In genomic region chr7:105437979-105438772, GRCm38 (mm10) we compare ENCODE assay signal across 27 mouse cellular contexts. TPM values are rescaled to one million over a fixed set of nuclear protein-coding genes. Genes with fewer than 3 reads are reported as not detected.
A peak's percentile ranks its signal among the peaks of the same experiment; 100 is the strongest.
DNase-seq lines count a peak whose midpoint lies in the region; ATAC-seq and TF ChIP-seq lines count a peak whose summit lies in the region.
"Had no signal": no experiment of that assay in that cellular context is flagged by ENCODE, and none has a peak within 500 bp of the region (broad histone marks: within the 10 kb centered on the region; RNA-seq: fewer than 3 reads in every experiment).

No protein-coding gene starts in this region.

- peak; percentile 45; the same call in 1 of the 2 replicates for ATAC-seq in midbrain, embryonic 16.5 days
- ATAC-seq in midbrain, embryonic 15.5 days (replicated peaks) = no peak
- ATAC-seq: forebrain, embryonic 13.5 days; intestine, embryonic 15.5 days; midbrain, embryonic 13.5 days had no signal

- WGBS in midbrain, embryonic 16.5 days = 85% methylated on average over 7 of the region's 7 CpGs
- 85% methylated on average over 7 of the region's 7 CpGs for WGBS in midbrain, embryonic 15.5 days
- WGBS in olfactory bulb, adult 2 months = 34% methylated on average over 7 of the region's 7 CpGs

- H3K4me3 ChIP-seq in midbrain, embryonic 16.5 days (ENCODE audit: low read depth, low read length) = no peak overlapping the region
- no peak overlapping the region for H3K4me3 ChIP-seq in midbrain, embryonic 15.5 days
- no peak overlapping the region for H3K4me3 ChIP-seq in olfactory bulb, adult 2 months (ENCODE audit: insufficient read depth, low read depth, low read length)
- H3K4me3 ChIP-seq: erythroblast, embryonic 14.5 days; forebrain, embryonic 13.5 days; heart, embryonic 12.5 days; hindbrain, embryonic 15.5 days; intestine, embryonic 15.5 days; limb, embryonic 15.5 days; liver, embryonic 15.5 days; midbrain, embryonic 13.5 days; myocyte had no signal

- TF ChIP-seq POLR2A in olfactory bulb, adult 2 months (IDR thresholded peaks at IDR 0.05; ENCODE audit: insufficient read depth, low read depth, low read length) = no peak

- no peaks in the 10 kb centered on the region for H3K4me1 ChIP-seq in midbrain, embryonic 16.5 days (ENCODE audit: control insufficient read depth, insufficient read depth, low read length)
- no peaks in the 10 kb centered on the region for H3K4me1 ChIP-seq in midbrain, embryonic 15.5 days
- peaks cover 23% of the 10 kb centered on the region for H3K4me1 ChIP-seq in olfactory bulb, adult 2 months (ENCODE audit: control insufficient read depth, insufficient read depth, low read length)
- H3K4me1 ChIP-seq: forebrain, embryonic 13.5 days; hindbrain, embryonic 15.5 days; intestine, embryonic 15.5 days; limb, embryonic 15.5 days; liver, embryonic 15.5 days; midbrain, embryonic 13.5 days had no signal

- H3K27ac ChIP-seq in midbrain, embryonic 16.5 days (ENCODE audit: low read length) = no peak overlapping the region
- no peak overlapping the region for H3K27ac ChIP-seq in midbrain, embryonic 15.5 days
- peak overlapping the region; percentile 72 for H3K27ac ChIP-seq in olfactory bulb, adult 2 months (ENCODE audit: insufficient read depth, low read depth, low read length)
- H3K27ac ChIP-seq: forebrain, embryonic 13.5 days; hindbrain, embryonic 15.5 days; intestine, embryonic 15.5 days; limb, embryonic 15.5 days; liver, embryonic 15.5 days; midbrain, embryonic 13.5 days had no signal

- no peaks in the 10 kb centered on the region; the same call in 1 of the 2 replicates for H3K36me3 ChIP-seq in midbrain, embryonic 16.5 days (ENCODE audit: control insufficient read depth, insufficient read depth, low read length)
- H3K36me3 ChIP-seq in midbrain, embryonic 15.5 days (replicated peaks) = no peaks in the 10 kb centered on the region
- H3K36me3 ChIP-seq: heart, embryonic 12.5 days; hindbrain, embryonic 15.5 days; intestine, embryonic 15.5 days; limb, embryonic 15.5 days; liver, embryonic 15.5 days; midbrain, embryonic 13.5 days had no signal

- no peak for TF ChIP-seq CTCF in olfactory bulb, adult 2 months (IDR thresholded peaks at IDR 0.05; ENCODE audit: insufficient read depth, low read depth, low read length)

- intact Hi-C loops in left cerebral cortex, postnatal 10 days (cut with DNase I) = no loop called here

- DNase-seq in heart, adult 11 months = peak; percentile 85
- DNase-seq in heart, adult 9 months (ENCODE audit: low spot score in 2 of 2) = no peak
- DNase-seq in left cerebral cortex, adult 9 months (ENCODE audit: low spot score in 2 of 2) = peak; percentile 52 to 70
- DNase-seq in left cerebral cortex, postnatal 10 days (ENCODE audit: extremely low spot score in 1 of 2, low spot score in 2 of 2) = no peak
- no peak for DNase-seq in adrenal gland, adult (ENCODE audit: inconsistent age in 2 of 2, low spot score in 1 of 2)
- DNase-seq: adrenal gland, adult 2 months; B cell, adult 2 months; cerebellum, adult 8-10 months; kidney, adult 9 months; kidney, postnatal 25 days; thymus, postnatal 25 days had no signal

- H3K27me3 ChIP-seq in midbrain, embryonic 16.5 days (ENCODE audit: control insufficient read depth, insufficient read depth, low read depth, low read length) = no peaks in the 10 kb centered on the region
- H3K27me3 ChIP-seq in midbrain, embryonic 15.5 days (replicated peaks) = no peaks in the 10 kb centered on the region
- H3K27me3 ChIP-seq: forebrain, embryonic 13.5 days; heart, embryonic 12.5 days; hindbrain, embryonic 15.5 days; intestine, embryonic 15.5 days; limb, embryonic 15.5 days; liver, embryonic 15.5 days; midbrain, embryonic 13.5 days had no signal

- H3K4me2 ChIP-seq in midbrain, embryonic 16.5 days (ENCODE audit: low read length) = no peak overlapping the region
- no peak overlapping the region for H3K4me2 ChIP-seq in midbrain, embryonic 15.5 days
- H3K4me2 ChIP-seq: forebrain, embryonic 13.5 days; heart, embryonic 12.5 days; hindbrain, embryonic 15.5 days; intestine, embryonic 15.5 days; limb, embryonic 15.5 days; liver, embryonic 15.5 days; midbrain, embryonic 13.5 days had no signal

- H3K9ac ChIP-seq in midbrain, embryonic 16.5 days (ENCODE audit: low read depth, low read length) = no peak overlapping the region
- no peak overlapping the region for H3K9ac ChIP-seq in midbrain, embryonic 15.5 days
- H3K9ac ChIP-seq: forebrain, embryonic 13.5 days; heart, embryonic 12.5 days; hindbrain, embryonic 15.5 days; intestine, embryonic 15.5 days; limb, embryonic 15.5 days; liver, embryonic 15.5 days; midbrain, embryonic 13.5 days had no signal

- no peaks in the 10 kb centered on the region for H3K9me3 ChIP-seq in midbrain, embryonic 16.5 days (replicated peaks; ENCODE audit: control insufficient read depth, low read length, poor library complexity, severe bottlenecking)
- H3K9me3 ChIP-seq in midbrain, embryonic 15.5 days = no peaks in the 10 kb centered on the region
- H3K9me3 ChIP-seq: forebrain, embryonic 13.5 days; heart, embryonic 12.5 days; hindbrain, embryonic 15.5 days; intestine, embryonic 15.5 days; limb, embryonic 15.5 days; liver, embryonic 15.5 days; midbrain, embryonic 13.5 days had no signal

RNA-seq across cellular contexts. Expression of gene Cckbr, which starts 12.6 kb away (rescaled TPM):
- total RNA-seq in left cerebral cortex, postnatal 10 days (2021) = 10 to 100 TPM; 28.8 to 35.4 TPM
- 6.2 and 8.5 TPM in 2 replicates for polyA plus RNA-seq in midbrain, embryonic 16.5 days (2015; fragmentation: Nextera tagmentation; extraction: Ambion mirVana)
- 4.5 and 5.9 TPM in 2 replicates for polyA plus RNA-seq in midbrain, embryonic 15.5 days (2015; fragmentation: Nextera tagmentation; extraction: Ambion mirVana)
- not detected in 2 replicates for polyA plus RNA-seq in olfactory bulb, adult 2 months (2012; ENCODE audit: insufficient read depth, insufficient read length, low replicate concordance, missing spikeins)
- total RNA-seq: adrenal gland, adult 2 months; heart, postnatal 25 days; megakaryocyte, adult 5-6 weeks had no signal
- polyA plus RNA-seq: erythroblast, embryonic 14.5 days; heart, embryonic 12.5 days; limb, embryonic 15.5 days; liver, embryonic 15.5 days; myocyte had no signal

RNA-seq across cellular contexts. Expression of gene Cnga4, which starts 33.8 kb away (rescaled TPM):
- total RNA-seq in left cerebral cortex, postnatal 10 days (2021) = under 1 TPM; 0.36 to 0.43 TPM
- polyA plus RNA-seq in midbrain, embryonic 16.5 days (2015; fragmentation: Nextera tagmentation; extraction: Ambion mirVana) = 0.14 and 0.25 TPM in 2 replicates
- 0.09 and 0.10 TPM in 2 replicates for polyA plus RNA-seq in midbrain, embryonic 15.5 days (2015; fragmentation: Nextera tagmentation; extraction: Ambion mirVana)
- not detected in 2 replicates for polyA plus RNA-seq in olfactory bulb, adult 2 months (2012; ENCODE audit: insufficient read depth, insufficient read length, low replicate concordance, missing spikeins)
- total RNA-seq: adrenal gland, adult 2 months; heart, postnatal 25 days had no signal
- polyA plus RNA-seq: embryonic facial prominence, embryonic 11.5 days; erythroblast, embryonic 14.5 days; forebrain, embryonic 13.5 days; heart, embryonic 12.5 days; intestine, embryonic 15.5 days; liver, embryonic 15.5 days; midbrain, embryonic 13.5 days; neural tube, embryonic 14.5 days had no signal

RNA-seq across cellular contexts. Expression of gene Fam160a2, which starts 38.3 kb away (rescaled TPM):
- 10 to 100 TPM; 67.7 to 71.4 TPM for total RNA-seq in left cerebral cortex, postnatal 10 days (2021)
- polyA plus RNA-seq in midbrain, embryonic 16.5 days (2015; fragmentation: Nextera tagmentation; extraction: Ambion mirVana) = 43.7 and 50.8 TPM in 2 replicates
- 51.8 and 52.7 TPM in 2 replicates for polyA plus RNA-seq in midbrain, embryonic 15.5 days (2015; fragmentation: Nextera tagmentation; extraction: Ambion mirVana)
- not detected in 2 replicates for polyA plus RNA-seq in olfactory bulb, adult 2 months (2012; ENCODE audit: insufficient read depth, insufficient read length, low replicate concordance, missing spikeins)

RNA-seq across cellular contexts. Expression of gene Cavin3, which starts 43.9 kb away (rescaled TPM):
- total RNA-seq in left cerebral cortex, postnatal 10 days (2021) = 10 to 100 TPM; 11.1 to 13.4 TPM
- polyA plus RNA-seq in midbrain, embryonic 16.5 days (2015; fragmentation: Nextera tagmentation; extraction: Ambion mirVana) = 28.6 and 31.0 TPM in 2 replicates
- polyA plus RNA-seq in midbrain, embryonic 15.5 days (2015; fragmentation: Nextera tagmentation; extraction: Ambion mirVana) = 27.1 and 33.1 TPM in 2 replicates
- not detected in 2 replicates for polyA plus RNA-seq in olfactory bulb, adult 2 months (2012; ENCODE audit: insufficient read depth, insufficient read length, low replicate concordance, missing spikeins)
- total RNA-seq: megakaryocyte, adult 5-6 weeks had no signal

Comparison
In these comparisons a context has a peak if more than half of its experiments do, and no peak if none do; other contexts are left out.
1. DNase-seq: peak in heart, adult 11 months (single experiment) and left cerebral cortex, adult 9 months (2 of 2); none in heart, adult 9 months (0 of 2), left cerebral cortex, postnatal 10 days (0 of 2) and adrenal gland, adult (0 of 2).